Comparison of ENCODE assay signal across 35 mouse cellular contexts in genomic region chr1:189437126-189437525, GRCm38 (mm10). TPM values are rescaled to one million over a fixed set of nuclear protein-coding genes. Genes with fewer than 3 reads are reported as not detected.
"Had no signal": no experiment of that assay in that cellular context is flagged by ENCODE, and none has a peak within 500 bp of the region (broad histone marks: within the 10 kb centered on the region; RNA-seq: fewer than 3 reads in every experiment).

No protein-coding gene starts in this region.

- DNase-seq: heart, postnatal 14 days; heart, postnatal 36 days; heart, postnatal 4 days; kidney, adult 11 months; kidney, adult 18-20 months; kidney, adult 2 months; kidney, adult 8-10 months; kidney, adult 9 months; kidney, postnatal 10 days; kidney, postnatal 14 days; kidney, postnatal 25 days; kidney, postnatal 36 days; kidney, postnatal 4 days; layer of hippocampus, adult 9-11 months; layer of hippocampus, postnatal 36 days had no signal

- H3K27ac ChIP-seq: heart, embryonic 10.5 days; heart, embryonic 13.5 days; heart, embryonic 15.5 days; hindbrain, embryonic 10.5 days; hindbrain, embryonic 12.5 days; hindbrain, embryonic 13.5 days; hindbrain, embryonic 14.5 days; hindbrain, embryonic 15.5 days; hindbrain, postnatal 0 days; intestine, embryonic 15.5 days; kidney, embryonic 15.5 days; kidney, postnatal 0 days; layer of hippocampus, adult 2 months; left cerebral cortex, adult 2 months had no signal

- H3K9ac ChIP-seq: heart, embryonic 13.5 days; heart, embryonic 15.5 days; hindbrain, embryonic 12.5 days; hindbrain, embryonic 13.5 days; hindbrain, embryonic 14.5 days; hindbrain, embryonic 15.5 days; intestine, embryonic 15.5 days; kidney, embryonic 15.5 days had no signal

- H3K4me3 ChIP-seq: heart, embryonic 10.5 days; heart, embryonic 13.5 days; heart, embryonic 15.5 days; hindbrain, embryonic 10.5 days; hindbrain, embryonic 12.5 days; hindbrain, embryonic 13.5 days; hindbrain, embryonic 15.5 days; intestine, embryonic 15.5 days; kidney, embryonic 15.5 days; layer of hippocampus, adult 2 months; left cerebral cortex, adult 2 months had no signal

- H3K27me3 ChIP-seq: heart, embryonic 13.5 days; heart, embryonic 15.5 days; hindbrain, embryonic 12.5 days; hindbrain, embryonic 13.5 days; hindbrain, embryonic 15.5 days; intestine, embryonic 15.5 days; kidney, embryonic 15.5 days had no signal

- H3K9me3 ChIP-seq: heart, embryonic 10.5 days; heart, embryonic 13.5 days; heart, embryonic 15.5 days; hindbrain, embryonic 10.5 days; hindbrain, embryonic 12.5 days; hindbrain, embryonic 13.5 days; hindbrain, embryonic 15.5 days; intestine, embryonic 15.5 days; kidney, embryonic 15.5 days had no signal

- ATAC-seq: hindbrain, embryonic 16.5 days; hindbrain, postnatal 0 days; inflammation-experienced regulatory T-cells, adult 6 months; intestine, embryonic 15.5 days; intestine, embryonic 16.5 days; intestine, postnatal 0 days had no signal

- H3K36me3 ChIP-seq: heart, embryonic 10.5 days; heart, embryonic 13.5 days; heart, embryonic 15.5 days; hindbrain, embryonic 10.5 days; hindbrain, embryonic 12.5 days; hindbrain, embryonic 13.5 days; hindbrain, embryonic 15.5 days; intestine, embryonic 15.5 days; kidney, embryonic 15.5 days had no signal

- H3K4me2 ChIP-seq: heart, embryonic 11.5 days; heart, embryonic 13.5 days; heart, embryonic 15.5 days; hindbrain, embryonic 12.5 days; hindbrain, embryonic 13.5 days; hindbrain, embryonic 14.5 days; hindbrain, embryonic 15.5 days; intestine, embryonic 15.5 days; kidney, embryonic 15.5 days had no signal

- H3K4me1 ChIP-seq: heart, embryonic 10.5 days; heart, embryonic 13.5 days; heart, embryonic 15.5 days; hindbrain, embryonic 12.5 days; hindbrain, embryonic 13.5 days; hindbrain, embryonic 15.5 days; intestine, embryonic 15.5 days; kidney, embryonic 15.5 days had no signal

RNA-seq across cellular contexts. Expression of gene Kcnk2, which starts 35.1 kb away (rescaled TPM):
- total RNA-seq: hematopoietic stem cell, adult 5-6 weeks had no signal
- polyA plus RNA-seq: inflammation-experienced regulatory T-cells, adult 6 months had no signal
